Mouse (Mus musculus) brown adipose tissue, adult 24 weeks (tissue): ENCODE results near the gene Necab3. TPM values are rescaled to one million over a fixed set of nuclear protein-coding genes. Genes with fewer than 3 reads are reported as not detected.

ENCODE experiments used
- H3K27ac ChIP-seq: fragments of 200-500 bp; replicated peaks from 2 replicates; pipeline ENCODE4 v1.5.1; 2012; ENCODE audit warnings: low read depth, mild to moderate bottlenecking, low read length
- H3K4me1 ChIP-seq: fragments of 200-500 bp; 2 replicates; pipeline ENCODE4 v1.6.1; 2012; ENCODE audit warnings: low read length, mixed read lengths; ENCODE audit not compliant: control insufficient read depth, insufficient read depth, insufficient read length
- H3K4me3 ChIP-seq: fragments of 200-500 bp; 2 replicates; pipeline ENCODE4 v1.5.1; 2012; ENCODE audit warnings: low read depth, mild to moderate bottlenecking, low read length, moderate library complexity; ENCODE audit not compliant: insufficient read depth
- polyA plus RNA-seq: library from polyadenylated mRNA; stranded (reverse); fragments of >200 nt; gene quantifications from 2 replicates; pipeline ENCODE4 v1.2.4, GENCODE M21; 2012; ENCODE audit not compliant: missing spikeins, insufficient read depth, insufficient read length

Necab3 gene
- polyA plus RNA-seq, 1 experiment, result not detected

GRCm38 (mm10) chr2:154583906-154584872, 25.5 kb upstream of the Necab3 start:
- Histone ChIP-seq H3K4me3 (no peak overlapping the region), H3K27ac (no peak overlapping the region)

GRCm38 (mm10) chr2:154581421-154581820, 22.7 kb upstream of the Necab3 start:
- Histone ChIP-seq H3K4me1 (peaks cover 5% of the 10 kb centered on the region; the same call in 1 of the 2 replicates), H3K27ac (no peak overlapping the region), H3K4me3 (no peak overlapping the region)

More at GRCm38 (mm10) chr2:154583906-154584872, 25.5 kb upstream of the Necab3 start:
- 0 out of 2 replicates have a peak, but pooled peaks cover 3% of the 10 kb centered on the region for H3K4me1 ChIP-seq

GRCm38 (mm10) chr2:154580586-154580985, 21.9 kb upstream of the Necab3 start:
- Histone ChIP-seq H3K4me3 (no peak overlapping the region), H3K27ac (no peak overlapping the region), H3K4me1 (peaks cover 5% of the 10 kb centered on the region; the same call in 1 of the 2 replicates)

GRCm38 (mm10) chr2:154577744-154578067, 19.0 kb upstream of the Necab3 start:
- H3K4me1 ChIP-seq, result peaks cover 5% of the 10 kb centered on the region; the same call in 1 of the 2 replicates
- no peak overlapping the region for H3K4me3 ChIP-seq
- no peak overlapping the region for H3K27ac ChIP-seq

DNA sequence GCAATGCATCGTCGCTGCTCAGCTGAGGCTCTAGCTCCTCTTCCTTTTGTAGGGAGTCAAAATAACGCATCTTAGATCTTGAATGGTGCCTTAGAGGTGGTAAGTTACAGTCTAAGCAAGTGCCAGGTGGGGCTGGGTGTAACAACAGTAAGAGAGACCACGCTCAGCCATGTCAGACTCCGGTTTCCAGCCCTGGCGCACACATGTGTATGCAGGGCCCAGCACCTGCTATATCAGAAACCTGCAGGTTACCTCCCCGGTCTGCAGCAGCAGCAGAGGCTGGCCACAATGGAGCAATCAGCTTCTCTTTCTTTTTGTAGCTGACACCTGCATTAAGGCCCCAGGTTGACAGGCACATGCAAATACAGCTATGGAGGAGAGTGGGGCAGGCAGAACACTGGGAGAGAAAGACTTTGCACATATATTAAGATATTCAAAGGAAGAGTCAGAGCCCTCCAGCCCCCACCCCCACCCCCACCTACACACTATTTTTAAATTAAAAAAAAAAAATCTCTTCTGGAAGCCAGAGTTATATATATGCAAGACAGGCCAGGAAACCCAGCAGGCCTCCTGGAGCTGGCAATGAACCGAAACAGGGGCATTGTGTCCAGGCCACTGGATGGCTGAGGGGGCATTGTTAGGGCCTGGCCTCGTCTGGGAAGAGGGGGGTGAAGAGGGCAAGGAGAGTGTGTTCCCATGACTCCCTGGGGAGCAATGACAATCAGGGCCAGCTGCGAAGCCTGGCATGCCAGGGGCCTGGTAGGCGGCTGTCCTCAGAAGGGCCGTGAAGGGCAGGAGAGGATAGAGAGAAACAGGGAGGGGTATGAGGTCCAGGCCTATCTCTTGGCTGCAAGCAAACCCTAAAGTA, 18.4 kb upstream of the Necab3 start:
- Histone ChIP-seq H3K4me3 (no peak overlapping the region), H3K27ac (no peak overlapping the region), H3K4me1 (peaks cover 5% of the 10 kb centered on the region; the same call in 1 of the 2 replicates)

DNA sequence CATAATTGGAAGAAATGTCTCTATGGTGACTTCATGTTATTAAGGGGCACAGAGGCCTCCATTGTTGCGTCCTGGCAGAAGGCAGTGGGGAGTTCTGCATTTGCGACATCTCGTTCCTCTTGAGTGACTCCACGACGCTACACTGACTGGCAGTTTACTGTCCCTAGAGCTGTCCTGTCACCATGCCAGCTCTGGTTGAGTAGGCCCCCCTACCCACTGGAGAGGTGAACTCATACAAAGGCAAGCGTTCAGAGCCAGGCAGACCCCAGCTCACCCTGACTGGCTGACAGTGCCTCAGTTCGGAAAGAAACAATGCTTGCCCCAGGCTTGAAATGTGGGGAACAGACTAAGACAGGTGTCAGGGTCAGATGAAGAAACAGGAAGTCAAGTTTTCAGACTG, 15.6 kb upstream of the Necab3 start:
- H3K27ac ChIP-seq, result no peak overlapping the region
- no peak overlapping the region for H3K4me3 ChIP-seq
- peaks cover 2% of the 10 kb centered on the region; the same call in 1 of the 2 replicates for H3K4me1 ChIP-seq

DNA sequence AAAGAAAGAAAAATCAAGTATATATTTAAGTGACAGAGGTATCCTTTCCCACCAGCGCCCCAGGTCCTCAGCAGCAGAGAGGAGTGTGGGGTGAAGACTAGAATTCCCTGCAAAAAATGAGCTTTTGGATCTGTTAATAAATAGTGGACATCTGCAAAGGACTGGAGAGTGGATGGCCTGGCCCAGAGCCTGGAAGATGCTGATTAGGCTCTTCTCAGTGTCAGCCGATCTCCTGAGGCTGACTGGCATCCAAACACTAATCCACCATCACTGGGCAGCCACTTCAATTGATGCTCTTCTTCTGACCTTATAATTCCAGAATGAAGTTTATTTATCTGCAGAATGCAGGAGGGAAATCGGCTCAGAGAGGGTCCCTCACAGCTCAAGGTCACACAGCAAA, 14.3 kb upstream of the Necab3 start:
- peaks cover 9% of the 10 kb centered on the region; the same call in 1 of the 2 replicates for H3K4me1 ChIP-seq
- no peak overlapping the region for H3K4me3 ChIP-seq
- no peak overlapping the region for H3K27ac ChIP-seq

DNA sequence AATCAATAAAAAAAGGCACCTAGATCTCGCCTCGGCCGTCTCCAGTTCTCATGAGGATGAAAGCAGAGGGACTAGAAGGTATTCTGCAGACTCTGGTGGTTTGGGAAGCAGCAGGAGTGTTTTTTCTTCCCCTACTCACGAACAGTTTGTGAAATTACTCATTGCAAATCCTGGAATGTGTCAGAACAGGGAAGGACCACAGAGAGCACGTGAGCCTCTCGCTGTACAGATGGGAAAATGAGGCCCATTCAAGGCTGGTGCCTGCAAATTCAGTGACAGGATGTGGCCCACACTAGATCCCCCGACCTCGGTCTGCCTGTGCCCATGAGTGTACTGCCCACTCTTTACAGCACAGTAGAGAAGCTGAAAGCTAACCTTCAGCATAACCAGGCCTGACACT, 13.3 kb upstream of the Necab3 start:
- H3K27ac ChIP-seq, result no peak overlapping the region
- H3K4me1 ChIP-seq, result peaks cover 10% of the 10 kb centered on the region; the same call in 1 of the 2 replicates
- no peak overlapping the region for H3K4me3 ChIP-seq

DNA sequence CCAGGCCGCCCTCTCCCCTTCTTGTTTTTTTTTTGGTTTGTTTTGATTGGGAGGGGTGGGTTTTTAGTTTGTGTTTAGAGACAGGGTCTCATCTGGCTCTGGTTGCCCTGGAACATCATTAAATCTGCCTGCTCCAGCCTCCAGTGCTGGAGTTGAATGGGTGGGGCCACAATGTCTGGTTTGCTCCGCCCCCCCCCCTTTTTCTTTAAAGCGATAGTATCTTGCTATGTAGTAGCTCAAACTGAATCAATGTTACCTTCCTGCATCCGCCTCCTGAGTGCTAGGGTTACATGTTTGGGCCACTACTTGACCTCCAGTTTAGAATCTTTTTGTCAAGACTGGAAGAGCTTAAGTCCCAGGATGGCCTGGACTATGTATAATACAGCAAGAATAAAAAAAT, 12.6 kb upstream of the Necab3 start:
- Histone ChIP-seq H3K4me3 (no peak overlapping the region), H3K27ac (no peak overlapping the region), H3K4me1 (peaks cover 10% of the 10 kb centered on the region; the same call in 1 of the 2 replicates)

- Histone ChIP-seq H3K4me1 (peaks cover 10% of the 10 kb centered on the region; the same call in 1 of the 2 replicates), H3K27ac (no peak overlapping the region), H3K4me3 (no peak overlapping the region)
Observed at GRCm38 (mm10) chr2:154570666-154571065, 12.0 kb upstream of the Necab3 start.

GRCm38 (mm10) chr2:154569836-154570286, 11.2 kb upstream of the Necab3 start, which contains the start of gene E2f1:
Gene E2f1 (minus strand): TSS chr2:154569892.
- Histone ChIP-seq H3K27ac (peak within 1 kb of the TSS; percentile 74), H3K4me3 (peak within 1 kb of the TSS; percentile 66), H3K4me1 (peaks cover 10% of the 10 kb centered on the region; the same call in 1 of the 2 replicates)

- peaks cover 10% of the 10 kb centered on the region; the same call in 1 of the 2 replicates for H3K4me1 ChIP-seq
- H3K27ac ChIP-seq, result no peak overlapping the region; the same call in 1 of the 2 replicates
- peak overlapping the region; percentile 53 for H3K4me3 ChIP-seq
Observed at GRCm38 (mm10) chr2:154569071-154569748, 10.5 kb upstream of the Necab3 start.

DNA sequence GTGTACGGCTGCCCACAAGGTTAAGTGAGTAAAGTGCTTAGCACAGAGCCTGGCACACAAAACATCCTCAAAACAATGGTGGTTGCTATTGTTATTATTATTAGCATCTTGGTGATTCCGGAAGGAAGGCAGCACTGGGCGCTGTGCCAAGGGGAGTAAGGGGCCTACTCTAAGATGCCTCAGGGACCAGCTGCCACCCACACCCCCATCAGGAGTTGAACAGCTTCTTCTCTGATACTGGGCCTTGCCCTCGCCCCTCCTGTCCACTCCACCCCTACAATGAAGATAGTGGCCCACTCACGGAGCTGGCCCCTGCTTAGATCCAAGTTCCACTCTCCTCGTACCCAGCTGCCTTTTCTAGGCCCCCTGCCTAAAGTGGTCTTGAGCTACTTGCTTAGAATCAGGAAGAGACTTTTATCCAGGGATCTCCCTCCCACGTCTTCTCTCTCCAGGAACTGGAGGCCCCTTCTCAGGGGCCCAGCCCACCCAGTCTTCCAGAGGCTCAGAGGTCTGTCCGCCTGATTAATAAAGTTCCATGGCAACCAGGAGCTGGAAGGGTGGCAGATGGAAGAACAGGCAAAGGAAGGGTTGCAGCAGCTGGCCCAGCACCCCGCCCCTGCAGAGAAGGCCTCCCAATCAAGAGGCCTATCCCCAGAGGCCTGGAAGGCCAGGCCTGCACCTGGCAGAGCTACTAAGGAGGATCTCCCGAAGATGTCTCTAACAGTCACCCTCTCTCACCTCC, 9.8 kb upstream of the Necab3 start:
- H3K4me1 ChIP-seq, result peaks cover 10% of the 10 kb centered on the region; the same call in 1 of the 2 replicates
- peak overlapping the region; percentile 74 for H3K27ac ChIP-seq
- peak overlapping the region; percentile 53 for H3K4me3 ChIP-seq

- Histone ChIP-seq H3K4me3 (peak overlapping the region; percentile 53; the same call in 1 of the 2 replicates), H3K4me1 (peaks cover 10% of the 10 kb centered on the region; the same call in 1 of the 2 replicates), H3K27ac (peak overlapping the region; percentile 74)
Observed at GRCm38 (mm10) chr2:154567766-154568165, 9.1 kb upstream of the Necab3 start.
